Comparison of ENCODE assay signal across 23 mouse cellular contexts in genomic region chr7:39706606-39707005, GRCm38 (mm10).
A peak's percentile ranks its signal among the peaks of the same experiment; 100 is the strongest.
DNase-seq lines count a peak whose midpoint lies in the region; ATAC-seq and TF ChIP-seq lines count a peak whose summit lies in the region.
"Had no signal": no experiment of that assay in that cellular context is flagged by ENCODE, and none has a peak within 500 bp of the region (broad histone marks: within the 10 kb centered on the region; RNA-seq: fewer than 3 reads in every experiment).

No protein-coding gene starts in this region.

- ATAC-seq in hindbrain, embryonic 12.5 days (ENCODE audit: low FRiP score) = no peak
- peak; percentile 31; the same call in 1 of the 2 replicates for ATAC-seq in lung, embryonic 16.5 days (ENCODE audit: low read depth)
- ATAC-seq in midbrain, embryonic 12.5 days (ENCODE audit: low FRiP score, low read depth) = no peak
- ATAC-seq in midbrain, embryonic 16.5 days = no peak
- ATAC-seq: CD4-positive, CD25-positive, alpha-beta regulatory T cell, adult 4 months; hindbrain, embryonic 16.5 days; intestine, embryonic 15.5 days had no signal

- no peak for TF ChIP-seq POLR2A in lung, adult 2 months (IDR thresholded peaks at IDR 0.05; ENCODE audit: borderline replicate concordance, extremely low read depth, low read depth, low read length)

- H3K9me3 ChIP-seq in hindbrain, embryonic 10.5 days = no peaks in the 10 kb centered on the region
- no peaks in the 10 kb centered on the region for H3K9me3 ChIP-seq in hindbrain, embryonic 12.5 days (replicated peaks)
- H3K9me3 ChIP-seq in lung, embryonic 16.5 days (ENCODE audit: control insufficient read depth, low read length) = no peaks in the 10 kb centered on the region
- no peaks in the 10 kb centered on the region for H3K9me3 ChIP-seq in midbrain, embryonic 12.5 days
- H3K9me3 ChIP-seq in midbrain, embryonic 16.5 days (replicated peaks; ENCODE audit: control insufficient read depth, low read length, poor library complexity, severe bottlenecking) = no peaks in the 10 kb centered on the region
- H3K9me3 ChIP-seq: heart, embryonic 12.5 days; intestine, embryonic 15.5 days; limb, embryonic 13.5 days had no signal

- no peak overlapping the region for H3K4me3 ChIP-seq in hindbrain, embryonic 10.5 days
- no peak overlapping the region for H3K4me3 ChIP-seq in hindbrain, embryonic 12.5 days
- no peak overlapping the region for H3K4me3 ChIP-seq in lung, embryonic 16.5 days (ENCODE audit: low read length)
- H3K4me3 ChIP-seq in lung, adult 2 months (replicated peaks; ENCODE audit: extremely low read depth, low read depth, low read length) = no peak overlapping the region
- H3K4me3 ChIP-seq in midbrain, embryonic 12.5 days = no peak overlapping the region
- H3K4me3 ChIP-seq in midbrain, embryonic 16.5 days (ENCODE audit: low read depth, low read length) = no peak overlapping the region
- H3K4me3 ChIP-seq: erythroblast, embryonic 14.5 days; heart, embryonic 12.5 days; intestine, embryonic 15.5 days; limb, embryonic 13.5 days had no signal

- no peaks in the 10 kb centered on the region for H3K36me3 ChIP-seq in hindbrain, embryonic 10.5 days
- no peaks in the 10 kb centered on the region for H3K36me3 ChIP-seq in hindbrain, embryonic 12.5 days
- no peaks in the 10 kb centered on the region for H3K36me3 ChIP-seq in lung, embryonic 16.5 days (ENCODE audit: control insufficient read depth, insufficient read depth, low read length)
- H3K36me3 ChIP-seq in midbrain, embryonic 12.5 days = no peaks in the 10 kb centered on the region
- H3K36me3 ChIP-seq in midbrain, embryonic 16.5 days (ENCODE audit: control insufficient read depth, insufficient read depth, low read length) = no peaks in the 10 kb centered on the region
- H3K36me3 ChIP-seq: heart, embryonic 12.5 days; intestine, embryonic 15.5 days; limb, embryonic 13.5 days had no signal

- TF ChIP-seq CTCF in lung, adult 2 months (IDR thresholded peaks at IDR 0.05; ENCODE audit: insufficient read depth, low read length) = no peak

- H3K4me1 ChIP-seq in hindbrain, embryonic 10.5 days (replicated peaks) = peaks cover 22% of the 10 kb centered on the region
- peaks cover 10% of the 10 kb centered on the region for H3K4me1 ChIP-seq in hindbrain, embryonic 12.5 days
- no peaks in the 10 kb centered on the region for H3K4me1 ChIP-seq in lung, embryonic 16.5 days (replicated peaks; ENCODE audit: control insufficient read depth, insufficient read depth, low read length)
- H3K4me1 ChIP-seq in lung, adult 2 months (ENCODE audit: control insufficient read depth, insufficient read depth, low read length) = 0 out of 2 replicates have a peak, but pooled peaks cover 3% of the 10 kb centered on the region
- peaks cover 10% of the 10 kb centered on the region for H3K4me1 ChIP-seq in midbrain, embryonic 12.5 days
- peaks cover 8% of the 10 kb centered on the region for H3K4me1 ChIP-seq in midbrain, embryonic 16.5 days (ENCODE audit: control insufficient read depth, insufficient read depth, low read length)
- H3K4me1 ChIP-seq: intestine, embryonic 15.5 days had no signal

- H3K9ac ChIP-seq in hindbrain, embryonic 12.5 days = no peak overlapping the region
- H3K9ac ChIP-seq in lung, embryonic 16.5 days (ENCODE audit: low read length) = no peak overlapping the region
- no peak overlapping the region for H3K9ac ChIP-seq in midbrain, embryonic 12.5 days (replicated peaks)
- no peak overlapping the region for H3K9ac ChIP-seq in midbrain, embryonic 16.5 days (ENCODE audit: low read depth, low read length)
- H3K9ac ChIP-seq: heart, embryonic 12.5 days; intestine, embryonic 15.5 days; limb, embryonic 13.5 days had no signal

- 75% methylated on average over 2 of the region's 2 CpGs for WGBS in hindbrain, embryonic 10.5 days
- 69% methylated on average over 2 of the region's 2 CpGs for WGBS in hindbrain, embryonic 12.5 days
- 49% methylated on average over 2 of the region's 2 CpGs for WGBS in lung, embryonic 16.5 days
- WGBS in lung, adult 2 months = 47% methylated on average over 2 of the region's 2 CpGs
- 65% methylated on average over 2 of the region's 2 CpGs for WGBS in midbrain, embryonic 12.5 days
- WGBS in midbrain, embryonic 16.5 days = 60% methylated on average over 2 of the region's 2 CpGs

- no peaks in the 10 kb centered on the region for H3K27me3 ChIP-seq in hindbrain, embryonic 10.5 days (ENCODE audit: insufficient read depth, poor library complexity, severe bottlenecking)
- no peaks in the 10 kb centered on the region for H3K27me3 ChIP-seq in hindbrain, embryonic 12.5 days
- no peaks in the 10 kb centered on the region for H3K27me3 ChIP-seq in lung, embryonic 16.5 days (ENCODE audit: control insufficient read depth, insufficient read depth, low read depth, low read length)
- no peaks in the 10 kb centered on the region for H3K27me3 ChIP-seq in midbrain, embryonic 12.5 days
- H3K27me3 ChIP-seq in midbrain, embryonic 16.5 days (ENCODE audit: control insufficient read depth, insufficient read depth, low read depth, low read length) = no peaks in the 10 kb centered on the region
- H3K27me3 ChIP-seq: heart, embryonic 12.5 days; intestine, embryonic 15.5 days; limb, embryonic 13.5 days had no signal

- no peak for DNase-seq in hindbrain, embryonic 10.5 days (ENCODE audit: low spot score)
- no peak for DNase-seq in lung, adult 2 months
- DNase-seq in lung, postnatal 36 days = peak; percentile 8
- DNase-seq: adrenal gland, postnatal 14 days; gastrocnemius, postnatal 25 days; heart, adult 18-20 months; heart, postnatal 4 days; kidney, adult 2 months; kidney, postnatal 14 days; right cerebral cortex, postnatal 4 days; thymus, adult 2 months; thymus, postnatal 36 days had no signal

- H3K4me2 ChIP-seq in hindbrain, embryonic 12.5 days (replicated peaks) = no peak overlapping the region
- no peak overlapping the region for H3K4me2 ChIP-seq in lung, embryonic 16.5 days (ENCODE audit: low read depth, low read length)
- no peak overlapping the region for H3K4me2 ChIP-seq in midbrain, embryonic 12.5 days (replicated peaks)
- H3K4me2 ChIP-seq in midbrain, embryonic 16.5 days (ENCODE audit: low read length) = no peak overlapping the region
- H3K4me2 ChIP-seq: heart, embryonic 12.5 days; intestine, embryonic 15.5 days; limb, embryonic 13.5 days; liver, embryonic 11.5 days had no signal

- peak overlapping the region; percentile 77 for H3K27ac ChIP-seq in hindbrain, embryonic 10.5 days
- H3K27ac ChIP-seq in hindbrain, embryonic 12.5 days = no peak overlapping the region
- no peak overlapping the region for H3K27ac ChIP-seq in lung, embryonic 16.5 days (ENCODE audit: low read length)
- peak overlapping the region; percentile 68; the same call in 1 of the 2 replicates for H3K27ac ChIP-seq in midbrain, embryonic 12.5 days (replicated peaks)
- no peak overlapping the region for H3K27ac ChIP-seq in midbrain, embryonic 16.5 days (ENCODE audit: low read length)
- H3K27ac ChIP-seq: intestine, embryonic 15.5 days; limb, embryonic 13.5 days had no signal

Comparison
In these comparisons a context has a peak if more than half of its experiments do, and no peak if none do; other contexts are left out.
1. H3K27ac ChIP-seq: peak in hindbrain, embryonic 10.5 days (single experiment) and midbrain, embryonic 12.5 days (single experiment); none in hindbrain, embryonic 12.5 days (single experiment), lung, embryonic 16.5 days (single experiment) and midbrain, embryonic 16.5 days (single experiment).